12 mouse cellular contexts compared by ENCODE assay signal in the genomic region with DNA sequence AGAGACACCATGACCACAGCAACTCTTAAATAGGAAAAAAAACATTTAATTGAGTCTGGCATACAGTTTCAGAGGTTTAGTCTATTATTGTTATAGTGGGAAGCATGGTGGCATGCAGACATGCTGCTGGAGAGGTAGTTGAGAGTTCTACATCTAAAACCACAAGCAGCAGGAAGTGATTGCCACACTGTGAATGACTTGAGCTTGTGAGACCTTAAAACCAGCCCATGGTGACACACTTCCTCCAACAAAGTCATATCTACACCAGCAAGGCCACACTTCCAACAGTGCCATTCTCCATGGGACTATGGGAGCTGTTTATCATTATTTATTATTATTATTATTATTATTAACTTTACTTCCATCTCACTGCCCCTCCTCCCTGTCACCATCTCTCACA.
"Had no signal": no experiment of that assay in that cellular context is flagged by ENCODE, and none has a peak within 500 bp of the region (broad histone marks: within the 10 kb centered on the region; RNA-seq: fewer than 3 reads in every experiment).

No protein-coding gene starts in this region.

- ATAC-seq: hindbrain, postnatal 0 days; midbrain, embryonic 13.5 days had no signal

- H3K36me3 ChIP-seq: limb, embryonic 12.5 days; midbrain, embryonic 13.5 days; neural tube, embryonic 12.5 days had no signal

- H3K4me2 ChIP-seq: limb, embryonic 12.5 days; lung, embryonic 14.5 days; midbrain, embryonic 13.5 days; neural tube, embryonic 12.5 days had no signal

- H3K4me1 ChIP-seq: midbrain, embryonic 13.5 days; neural tube, embryonic 12.5 days had no signal

- H3K9ac ChIP-seq: limb, embryonic 12.5 days; lung, embryonic 14.5 days; midbrain, embryonic 13.5 days; neural tube, embryonic 12.5 days had no signal

- DNase-seq: kidney, adult 11 months; kidney, postnatal 10 days; kidney, postnatal 4 days; lung, embryonic 14.5 days; thymus, adult 18-20 months; thymus, postnatal 14 days had no signal

- H3K27me3 ChIP-seq: limb, embryonic 12.5 days; midbrain, embryonic 13.5 days; neural tube, embryonic 12.5 days had no signal

- H3K4me3 ChIP-seq: layer of hippocampus, adult 2 months; limb, embryonic 12.5 days; midbrain, embryonic 13.5 days; neural tube, embryonic 12.5 days had no signal

- H3K27ac ChIP-seq: hindbrain, postnatal 0 days; layer of hippocampus, adult 2 months; limb, embryonic 12.5 days; macrophage; midbrain, embryonic 13.5 days; neural tube, embryonic 12.5 days had no signal

- H3K9me3 ChIP-seq: limb, embryonic 12.5 days; midbrain, embryonic 13.5 days; neural tube, embryonic 12.5 days had no signal
